Mouse (Mus musculus): ENCODE results near the gene Baiap2l1.
"Not testable (repeated sequence)": the region's sequence is repeated elsewhere in the genome, so short reads cannot be mapped to it uniquely, and the experiment has no call there.

The Baiap2l1 gene

GRCm38 (mm10) chr5:144357881-144358591 lies at the start of gene Baiap2l1:
Gene Baiap2l1 (minus strand): TSS chr5:144358112.
- peak; percentile 37 for DNase-seq

GRCm38 (mm10) chr5:144406256-144406655 lies 48.3 kb upstream of the Baiap2l1 start:
- no peak for DNase-seq

DNA sequence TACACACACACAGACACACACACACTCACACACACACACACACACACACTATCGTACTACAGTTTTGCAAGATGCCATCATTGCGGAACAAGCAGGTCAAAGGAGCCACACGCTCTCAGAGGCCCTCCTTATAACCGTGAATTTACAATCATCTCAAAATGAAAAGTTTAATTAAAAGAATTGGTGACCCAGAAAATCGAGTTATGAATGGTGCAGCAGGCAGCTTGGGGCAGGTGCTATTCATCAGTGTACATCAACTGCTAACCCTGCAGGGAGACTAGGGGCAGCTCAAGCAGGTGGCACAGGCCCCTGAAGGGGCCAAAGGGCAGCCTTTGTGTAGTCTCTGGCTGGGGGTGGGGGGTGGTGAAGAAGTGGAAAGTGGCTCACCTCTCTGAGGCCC lies 42.9 kb upstream of the Baiap2l1 start:
- no peak for DNase-seq

- no peak for DNase-seq
Observed at GRCm38 (mm10) chr5:144397566-144397965, 39.7 kb upstream of the Baiap2l1 start.

- DNase-seq, result no peak
Observed at GRCm38 (mm10) chr5:144394142-144394541, 36.2 kb upstream of the Baiap2l1 start.

DNA sequence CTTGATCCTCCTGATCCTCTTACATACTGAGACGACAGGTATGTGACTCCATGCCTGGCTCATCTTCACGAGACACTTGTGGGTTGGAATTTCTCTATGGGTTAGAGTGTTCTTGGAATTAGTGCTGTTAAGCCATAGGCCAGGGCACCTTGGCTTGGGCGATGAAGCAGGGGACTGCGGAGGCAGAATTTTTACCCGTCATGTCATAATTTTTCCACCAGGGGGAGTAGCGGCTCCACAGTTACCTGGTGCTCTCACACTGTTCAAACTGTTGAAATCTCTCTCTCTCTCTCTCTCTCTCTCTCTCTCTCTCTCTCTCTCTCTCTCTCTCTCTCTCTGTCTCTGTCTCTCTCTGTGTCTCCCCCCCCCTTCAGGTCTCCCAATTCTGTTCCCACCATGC lies 29.9 kb upstream of the Baiap2l1 start:
- DNase-seq, result peak; percentile 7

GRCm38 (mm10) chr5:144383936-144384335 lies 26.0 kb upstream of the Baiap2l1 start:
- no peak for DNase-seq

- no peak for DNase-seq
Observed at GRCm38 (mm10) chr5:144381782-144382181, 23.9 kb upstream of the Baiap2l1 start.

DNA sequence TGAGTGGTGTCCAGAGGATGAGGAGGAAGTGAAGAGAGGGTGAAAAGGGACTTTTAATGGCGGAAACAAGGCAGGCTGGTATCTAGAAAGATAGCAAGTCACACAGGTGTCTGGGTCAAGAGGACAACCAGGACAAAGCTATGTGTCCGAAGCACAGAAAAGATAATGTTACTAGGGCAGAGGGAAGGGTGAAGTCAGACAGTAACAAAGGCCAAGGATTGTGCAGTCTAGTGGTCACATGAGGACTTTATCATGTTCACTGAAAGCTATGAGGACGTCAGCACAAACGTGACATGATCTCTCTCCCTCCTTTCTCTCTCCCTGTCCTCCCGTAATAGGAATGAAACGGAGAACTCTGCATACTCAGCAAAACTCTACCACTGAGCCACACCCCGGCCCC lies 22.8 kb upstream of the Baiap2l1 start:
- no peak for DNase-seq

GRCm38 (mm10) chr5:144379431-144379830 lies 21.5 kb upstream of the Baiap2l1 start:
- no peak for DNase-seq

- DNase-seq, result no peak
Observed at GRCm38 (mm10) chr5:144372885-144373284, 15.0 kb upstream of the Baiap2l1 start.

- no peak for DNase-seq
Observed at GRCm38 (mm10) chr5:144372177-144372576, 14.3 kb upstream of the Baiap2l1 start.

- DNase-seq, result no peak
Observed at GRCm38 (mm10) chr5:144370986-144371385, 13.1 kb upstream of the Baiap2l1 start.

GRCm38 (mm10) chr5:144368661-144369205 lies 10.8 kb upstream of the Baiap2l1 start:
- no peak for DNase-seq

- not testable (repeated sequence) for DNase-seq
Observed at GRCm38 (mm10) chr5:144366551-144366950, 8.6 kb upstream of the Baiap2l1 start.

DNA sequence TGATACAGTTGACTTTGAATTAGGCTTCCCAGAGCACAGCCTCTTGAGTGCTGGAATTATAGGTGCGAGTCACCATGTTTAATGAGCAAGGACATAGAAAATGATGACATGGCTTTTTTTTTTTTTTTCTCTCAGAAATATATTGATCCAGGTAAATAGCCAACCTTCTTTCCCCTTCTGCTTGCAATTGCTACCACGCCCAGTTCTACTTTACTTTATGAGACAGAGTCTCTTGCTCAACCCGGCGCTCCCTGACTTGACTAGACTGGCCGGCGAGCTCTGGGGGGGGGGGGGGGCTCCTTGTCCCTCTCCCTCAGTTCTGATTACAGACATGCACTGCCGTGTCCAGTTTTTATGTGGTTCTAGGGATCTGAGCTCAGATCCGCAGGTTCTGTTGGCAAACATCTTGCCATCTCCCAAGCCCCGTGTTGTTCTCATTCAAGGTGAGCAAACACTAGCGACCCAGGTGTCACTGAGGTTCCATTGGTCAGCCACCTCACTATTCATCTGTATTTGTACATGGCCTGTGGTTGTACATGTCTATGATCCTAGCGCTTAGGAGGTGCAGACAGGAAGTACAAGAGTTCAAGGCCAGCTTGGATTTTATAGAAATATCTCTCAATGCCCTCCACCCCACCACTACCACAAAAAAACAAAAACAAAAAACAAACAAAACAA lies 6.9 kb upstream of the Baiap2l1 start:
- DNase-seq, result no peak

GRCm38 (mm10) chr5:144360346-144360745 lies 2.4 kb upstream of the Baiap2l1 start:
- no peak for DNase-seq

- DNase-seq, result no peak
Observed at GRCm38 (mm10) chr5:144359886-144360285, 2.0 kb upstream of the Baiap2l1 start.

- no peak for DNase-seq
Observed at GRCm38 (mm10) chr5:144358592-144358917, 643 bp upstream of the Baiap2l1 start.

- no peak for DNase-seq
Observed at GRCm38 (mm10) chr5:144357551-144357880, 396 bp downstream of the Baiap2l1 start.

DNA sequence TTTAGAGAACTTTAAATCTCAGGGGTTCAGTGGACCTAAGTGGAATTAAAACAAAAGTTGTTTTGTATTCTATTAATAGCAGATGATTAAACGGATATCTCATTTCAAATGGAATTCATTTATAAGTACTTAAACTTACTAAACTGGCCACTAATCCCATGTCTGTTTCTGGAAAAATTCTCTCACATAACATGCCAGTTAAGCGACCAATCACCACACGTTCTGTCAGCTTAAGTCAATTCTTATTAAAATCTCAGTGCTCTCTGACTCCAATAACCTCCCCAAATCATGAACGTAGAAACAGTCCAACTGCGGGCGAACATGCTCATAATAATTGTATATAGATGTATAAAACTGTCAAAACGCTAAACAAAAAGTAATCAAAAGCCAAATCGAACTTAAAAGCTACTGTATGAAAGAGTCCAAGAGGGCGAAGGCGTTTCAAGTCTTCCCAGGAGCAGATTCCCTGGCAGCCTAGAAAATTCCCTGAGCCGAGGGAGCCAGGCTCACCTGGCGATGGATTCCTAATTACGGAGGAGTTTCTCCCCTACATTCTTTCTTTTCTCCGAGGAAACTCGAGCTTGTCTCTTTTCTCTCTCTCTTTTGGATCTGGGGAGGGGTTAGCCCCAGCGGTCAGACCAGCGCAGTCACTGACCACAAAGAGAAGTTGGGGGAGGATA lies 996 bp downstream of the Baiap2l1 start:
- DNase-seq, result no peak

DNA sequence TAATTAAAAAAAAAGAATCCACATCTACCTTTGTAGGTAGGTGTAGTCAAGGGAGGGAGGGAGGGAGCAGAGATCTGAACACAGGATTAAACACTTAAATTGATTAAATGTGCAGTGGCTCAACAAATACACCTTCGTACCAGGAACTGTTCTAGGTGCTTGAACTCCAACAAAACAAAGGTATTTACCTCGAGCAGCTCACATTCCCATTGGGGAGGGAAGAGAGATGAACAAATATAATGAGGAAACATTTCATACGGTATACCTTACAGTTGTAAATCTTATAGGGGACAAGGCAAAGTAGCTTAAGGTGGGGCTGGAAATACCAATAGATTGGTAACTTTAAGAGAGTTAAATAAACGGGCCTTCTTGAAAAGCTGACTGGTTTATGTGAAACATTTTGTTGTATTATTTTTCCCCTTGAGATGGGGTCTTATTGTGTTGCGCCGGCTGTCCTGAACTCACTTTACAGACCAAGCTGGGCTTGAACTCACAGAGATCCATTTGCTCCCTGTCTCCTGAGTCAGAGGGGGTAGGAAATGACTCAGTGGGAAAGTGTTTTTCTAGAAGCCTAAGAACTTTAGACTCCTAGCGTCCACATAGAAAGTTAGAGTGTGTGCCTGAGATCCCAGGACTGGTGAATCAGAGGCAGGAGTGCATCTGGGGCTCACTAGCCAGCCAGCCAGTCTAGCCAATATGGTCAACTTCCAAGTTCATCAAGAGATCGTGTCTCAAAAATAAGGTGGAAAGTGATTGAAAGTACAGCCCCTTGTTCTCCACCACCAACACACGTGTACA lies 5.5 kb downstream of the Baiap2l1 start:
- DNase-seq, result no peak

GRCm38 (mm10) chr5:144351185-144351584 lies 6.7 kb downstream of the Baiap2l1 start:
- DNase-seq, result no peak
